Mouse (Mus musculus): Measurements from ENCODE around the gene Numb.

- no peak for TF ChIP-seq USF1 (IDR thresholded peaks at IDR 0.05; ENCODE audit: low read depth)
- TF ChIP-seq MAX (IDR thresholded peaks at IDR 0.05): no peak
- no peak for TF ChIP-seq CTCF (IDR thresholded peaks at IDR 0.05; ENCODE audit: control insufficient read depth, insufficient read depth, insufficient read length)
- TF ChIP-seq MYOG (IDR thresholded peaks at IDR 0.05; ENCODE audit: control insufficient read depth, extremely low read depth, insufficient read length): no peak
- TF ChIP-seq CEBPB (IDR thresholded peaks at IDR 0.05; ENCODE audit: low read depth): no peak
- no peak for TF ChIP-seq FOSL1 (IDR thresholded peaks at IDR 0.05; ENCODE audit: insufficient read depth, low read length, poor library complexity, severe bottlenecking)
- no peak for TF ChIP-seq MYOD1 (IDR thresholded peaks at IDR 0.05; ENCODE audit: control insufficient read depth, insufficient read length, low read depth)
Measured at GRCm38 (mm10) chr12:83920721-83921441, 853 bp downstream of the Numb start.
